ENCODE assay signal across 33 mouse cellular contexts in the genomic region with DNA sequence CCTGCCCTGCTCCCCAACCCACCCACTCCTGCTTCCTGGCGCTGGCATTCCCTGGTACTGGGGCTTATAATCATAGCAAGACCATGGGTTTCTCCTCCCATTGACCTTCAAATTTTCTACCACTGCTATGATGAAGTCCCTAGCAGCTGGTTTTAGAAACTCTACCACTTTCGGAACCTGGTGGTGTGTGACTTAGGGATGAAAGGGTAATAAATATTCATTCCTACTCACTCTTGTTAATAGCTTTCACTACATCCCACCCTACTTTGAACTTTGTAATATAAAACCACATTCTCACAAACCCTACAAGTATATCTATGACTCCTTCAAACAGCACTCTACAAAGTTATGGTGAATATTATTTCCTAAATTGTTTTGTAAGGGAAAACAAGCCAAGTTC.
"Had no signal": no experiment of that assay in that cellular context is flagged by ENCODE, and none has a peak within 500 bp of the region (broad histone marks: within the 10 kb centered on the region; RNA-seq: fewer than 3 reads in every experiment).

No protein-coding gene starts in this region.

- DNase-seq: heart, adult 2 months; heart, postnatal 10 days; heart, postnatal 14 days; heart, postnatal 36 days; heart, postnatal 4 days; kidney, adult 11 months; kidney, adult 18-20 months; kidney, adult 2 months; kidney, adult 9 months; kidney, postnatal 10 days; kidney, postnatal 25 days; kidney, postnatal 36 days; kidney, postnatal 4 days; layer of hippocampus, adult 9-11 months; layer of hippocampus, postnatal 36 days had no signal

- H3K9ac ChIP-seq: heart, embryonic 12.5 days; heart, embryonic 13.5 days; heart, embryonic 15.5 days; hindbrain, embryonic 12.5 days; hindbrain, embryonic 13.5 days; hindbrain, embryonic 14.5 days; hindbrain, embryonic 15.5 days; intestine, embryonic 15.5 days had no signal

- H3K36me3 ChIP-seq: heart, embryonic 10.5 days; heart, embryonic 12.5 days; heart, embryonic 13.5 days; heart, embryonic 15.5 days; hindbrain, embryonic 10.5 days; hindbrain, embryonic 12.5 days; hindbrain, embryonic 13.5 days; hindbrain, embryonic 15.5 days; intestine, embryonic 15.5 days had no signal

- H3K4me2 ChIP-seq: heart, embryonic 11.5 days; heart, embryonic 12.5 days; heart, embryonic 13.5 days; heart, embryonic 15.5 days; hindbrain, embryonic 12.5 days; hindbrain, embryonic 13.5 days; hindbrain, embryonic 14.5 days; hindbrain, embryonic 15.5 days; intestine, embryonic 15.5 days had no signal

- H3K4me1 ChIP-seq: heart, embryonic 10.5 days; heart, embryonic 12.5 days; heart, embryonic 15.5 days; hindbrain, embryonic 10.5 days; hindbrain, embryonic 12.5 days; hindbrain, embryonic 13.5 days; hindbrain, embryonic 15.5 days; intestine, embryonic 15.5 days had no signal

- H3K4me3 ChIP-seq: heart, adult 2 months; heart, embryonic 10.5 days; heart, embryonic 12.5 days; heart, embryonic 13.5 days; heart, embryonic 15.5 days; hindbrain, embryonic 10.5 days; hindbrain, embryonic 12.5 days; hindbrain, embryonic 13.5 days; hindbrain, embryonic 15.5 days; intestine, embryonic 15.5 days; layer of hippocampus, adult 2 months; left cerebral cortex, adult 2 months had no signal

- H3K27ac ChIP-seq: heart, adult 2 months; heart, embryonic 10.5 days; heart, embryonic 13.5 days; heart, embryonic 15.5 days; hindbrain, embryonic 10.5 days; hindbrain, embryonic 12.5 days; hindbrain, embryonic 13.5 days; hindbrain, embryonic 14.5 days; hindbrain, embryonic 15.5 days; hindbrain, postnatal 0 days; intestine, embryonic 15.5 days; layer of hippocampus, adult 2 months; left cerebral cortex, adult 2 months had no signal

- H3K27me3 ChIP-seq: heart, embryonic 12.5 days; heart, embryonic 13.5 days; heart, embryonic 15.5 days; hindbrain, embryonic 12.5 days; hindbrain, embryonic 13.5 days; hindbrain, embryonic 15.5 days; intestine, embryonic 15.5 days had no signal

- ATAC-seq: hindbrain, embryonic 16.5 days; hindbrain, postnatal 0 days; inflammation-experienced regulatory T-cells, adult 6 months; intestine, embryonic 15.5 days; intestine, embryonic 16.5 days; intestine, postnatal 0 days had no signal

- H3K9me3 ChIP-seq: heart, embryonic 10.5 days; heart, embryonic 12.5 days; heart, embryonic 13.5 days; heart, embryonic 15.5 days; hindbrain, embryonic 10.5 days; hindbrain, embryonic 12.5 days; hindbrain, embryonic 13.5 days; hindbrain, embryonic 15.5 days; intestine, embryonic 15.5 days had no signal
